Mouse (Mus musculus) heart, embryonic 15.5 days (tissue): ENCODE results near the gene Cd93. TPM values are rescaled to one million over a fixed set of nuclear protein-coding genes. Genes with fewer than 3 reads are reported as not detected.

Experiments used
- ATAC-seq: fragments of 200-750 bp; cut with Nextera tagmentation; replicated peaks from 2 replicates; pipeline ENCODE4 v1.8.0; 2017; ENCODE audit warnings: low read depth, moderate TSS enrichment; ENCODE audit not compliant: insufficient number of reproducible peaks, insufficient read depth, low FRiP score
- H3K27ac ChIP-seq: fragments of 300-500 bp; sonication (generic); 2 replicates; pipeline ENCODE4 v1.5.1; 2015; ENCODE audit warnings: mild to moderate bottlenecking, inconsistent platforms
- H3K27me3 ChIP-seq: fragments of 300-500 bp; sonication (generic); 2 replicates; pipeline ENCODE4 v1.6.1; 2015; ENCODE audit warnings: inconsistent platforms
- H3K36me3 ChIP-seq: fragments of 300-500 bp; sonication (generic); 2 replicates; pipeline ENCODE4 v1.6.1; 2015; ENCODE audit warnings: mild to moderate bottlenecking, inconsistent platforms
- H3K4me1 ChIP-seq: fragments of 300-500 bp; sonication (generic); replicated peaks from 2 replicates; pipeline ENCODE4 v1.6.1; 2015; ENCODE audit warnings: inconsistent platforms
- H3K4me2 ChIP-seq: fragments of 300-500 bp; sonication (generic); 2 replicates; pipeline ENCODE4 v1.6.1; 2015; ENCODE audit warnings: inconsistent platforms, mild to moderate bottlenecking, moderate library complexity
- H3K4me3 ChIP-seq: fragments of 300-500 bp; sonication (generic); 2 replicates; pipeline ENCODE4 v1.5.1; 2015; ENCODE audit warnings: mild to moderate bottlenecking, inconsistent platforms
- H3K9ac ChIP-seq: fragments of 300-500 bp; sonication (generic); 2 replicates; pipeline ENCODE4 v1.6.1; 2015; ENCODE audit warnings: mild to moderate bottlenecking, inconsistent platforms
- H3K9me3 ChIP-seq: fragments of 300-500 bp; sonication (generic); replicated peaks from 2 replicates; pipeline ENCODE4 v1.6.1; 2016; ENCODE audit warnings: inconsistent platforms
- WGBS: fragments of 180-500 bp; shearing (Covaris S2); methylation state at CpG from one replicate; pipeline ENCODE4 v1.1.7; 2015; ENCODE audit warnings: mixed read lengths; 5-methylcytosine and 5-hydroxymethylcytosine counted together
- polyA plus RNA-seq: library from polyadenylated mRNA; unstranded; fragments of >200 nt; fragmentation: Nextera tagmentation; extraction: Ambion mirVana; gene quantifications from 2 replicates; pipeline ENCODE4 v1.2.1, GENCODE M21; 2015

Gene Cd93
- polyA plus RNA-seq, 1 experiment from 2014 or later, result 25.7 TPM

GRCm38 (mm10) chr2:148402227-148402626 is 41.1 kb downstream of the Cd93 start:
- H3K36me3 ChIP-seq, result no peaks in the 10 kb centered on the region
- no peak overlapping the region for H3K4me3 ChIP-seq
- peaks cover 26% of the 10 kb centered on the region for H3K4me1 ChIP-seq
- 70% methylated on average over 1 of the region's 1 CpGs for WGBS
- H3K27ac ChIP-seq, result no peak overlapping the region
- H3K4me2 ChIP-seq, result no peak overlapping the region
- H3K27me3 ChIP-seq, result peaks cover 15% of the 10 kb centered on the region
- H3K9ac ChIP-seq, result no peak overlapping the region
- no peak for ATAC-seq
- H3K9me3 ChIP-seq, result no peaks in the 10 kb centered on the region

- H3K9ac ChIP-seq, result no peak overlapping the region
- WGBS, result 86% methylated on average over 5 of the region's 5 CpGs
- H3K36me3 ChIP-seq, result no peaks in the 10 kb centered on the region
- no peak for ATAC-seq
- H3K27me3 ChIP-seq, result peaks cover 20% of the 10 kb centered on the region
- H3K4me3 ChIP-seq, result no peak overlapping the region
- H3K4me1 ChIP-seq, result peaks cover 30% of the 10 kb centered on the region
- H3K4me2 ChIP-seq, result no peak overlapping the region
- H3K27ac ChIP-seq, result no peak overlapping the region
- H3K9me3 ChIP-seq, result no peaks in the 10 kb centered on the region
These were observed 44.3 kb downstream of the Cd93 start for GRCm38 (mm10) chr2:148398901-148399685.

- no peak for ATAC-seq
- peaks cover 28% of the 10 kb centered on the region for H3K27me3 ChIP-seq
- H3K36me3 ChIP-seq, result no peaks in the 10 kb centered on the region
- 37% methylated on average over 1 of the region's 1 CpGs for WGBS
- no peaks in the 10 kb centered on the region for H3K9me3 ChIP-seq
- no peak overlapping the region for H3K4me3 ChIP-seq
- H3K27ac ChIP-seq, result peak overlapping the region; percentile 8; the same call in 1 of the 2 replicates
- peaks cover 30% of the 10 kb centered on the region for H3K4me1 ChIP-seq
- no peak overlapping the region for H3K9ac ChIP-seq
- H3K4me2 ChIP-seq, result no peak overlapping the region; the same call in 1 of the 2 replicates
These were observed 45.6 kb downstream of the Cd93 start for GRCm38 (mm10) chr2:148397784-148398100.

DNA sequence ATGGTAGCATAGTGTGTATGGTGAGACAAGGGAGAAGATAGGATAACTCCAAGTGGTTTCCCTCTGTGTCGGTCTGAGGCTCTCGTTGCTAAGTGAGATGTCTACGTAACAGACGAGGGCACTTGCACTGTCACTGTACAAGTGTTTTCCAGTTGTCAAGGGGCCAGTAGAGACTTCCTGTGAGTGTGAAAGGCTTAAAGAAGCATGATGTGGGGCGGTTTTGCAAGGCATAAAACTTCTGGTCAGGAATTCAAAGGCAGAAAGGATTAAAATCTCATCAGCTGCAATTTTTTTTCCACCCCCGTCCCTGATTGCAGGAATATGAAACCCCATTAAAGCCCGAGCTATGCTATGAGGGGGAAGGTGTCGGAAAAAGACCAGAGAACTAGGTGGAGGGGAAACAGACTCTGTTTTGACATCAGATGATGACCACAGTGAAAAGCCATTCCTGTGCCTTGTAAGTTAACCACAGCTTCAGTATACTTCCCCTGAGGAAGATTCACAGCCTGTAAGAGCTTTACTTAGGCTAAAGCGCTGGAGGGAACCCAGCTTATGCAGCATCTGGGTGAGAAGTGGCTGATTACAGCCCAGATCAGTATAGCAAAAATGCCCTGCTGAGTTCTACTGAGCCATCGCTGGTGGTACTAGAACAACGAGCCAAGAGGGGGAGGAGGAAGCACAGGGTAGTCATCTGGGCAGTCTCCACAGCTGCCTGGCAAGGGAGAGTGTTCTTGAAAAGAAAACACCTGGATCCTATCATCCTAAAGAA is 46.2 kb downstream of the Cd93 start:
- H3K9me3 ChIP-seq, result no peaks in the 10 kb centered on the region
- no peaks in the 10 kb centered on the region for H3K36me3 ChIP-seq
- no peak overlapping the region for H3K4me3 ChIP-seq
- H3K27ac ChIP-seq, result peak overlapping the region; percentile 8; the same call in 1 of the 2 replicates
- ATAC-seq, result no peak
- H3K4me1 ChIP-seq, result peaks cover 30% of the 10 kb centered on the region
- no peak overlapping the region for H3K9ac ChIP-seq
- 37% methylated on average over 11 of the region's 11 CpGs for WGBS
- H3K27me3 ChIP-seq, result peaks cover 28% of the 10 kb centered on the region
- no peak overlapping the region; the same call in 1 of the 2 replicates for H3K4me2 ChIP-seq

DNA sequence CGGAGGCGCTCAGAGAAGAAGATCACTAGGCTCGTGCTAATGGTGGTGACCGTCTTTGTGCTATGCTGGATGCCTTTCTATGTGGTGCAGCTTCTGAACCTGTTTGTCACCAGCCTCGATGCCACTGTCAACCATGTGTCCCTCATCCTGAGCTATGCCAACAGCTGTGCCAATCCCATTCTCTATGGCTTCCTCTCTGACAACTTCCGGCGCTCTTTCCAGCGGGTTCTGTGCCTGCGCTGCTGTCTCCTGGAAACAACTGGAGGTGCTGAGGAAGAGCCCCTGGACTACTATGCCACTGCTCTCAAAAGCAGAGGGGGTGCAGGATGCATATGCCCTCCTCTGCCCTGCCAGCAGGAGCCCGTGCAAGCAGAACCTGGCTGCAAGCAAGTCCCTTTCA is 47.2 kb downstream of the Cd93 start:
- no peak overlapping the region for H3K9ac ChIP-seq
- H3K27ac ChIP-seq, result no peak overlapping the region
- no peaks in the 10 kb centered on the region for H3K9me3 ChIP-seq
- 69% methylated on average over 10 of the region's 10 CpGs for WGBS
- ATAC-seq, result no peak
- H3K4me3 ChIP-seq, result no peak overlapping the region
- H3K4me2 ChIP-seq, result peak overlapping the region; percentile 99
- peaks cover 28% of the 10 kb centered on the region for H3K27me3 ChIP-seq
- H3K4me1 ChIP-seq, result peaks cover 30% of the 10 kb centered on the region
- no peaks in the 10 kb centered on the region for H3K36me3 ChIP-seq

- no peak within 1 kb of the TSS for H3K27ac ChIP-seq
These were observed 48.0 kb downstream of the Cd93 start, which contains the start of gene Sstr4 for GRCm38 (mm10) chr2:148395131-148396051. Sstr4 (plus strand) TSS chr2:148395344.

DNA sequence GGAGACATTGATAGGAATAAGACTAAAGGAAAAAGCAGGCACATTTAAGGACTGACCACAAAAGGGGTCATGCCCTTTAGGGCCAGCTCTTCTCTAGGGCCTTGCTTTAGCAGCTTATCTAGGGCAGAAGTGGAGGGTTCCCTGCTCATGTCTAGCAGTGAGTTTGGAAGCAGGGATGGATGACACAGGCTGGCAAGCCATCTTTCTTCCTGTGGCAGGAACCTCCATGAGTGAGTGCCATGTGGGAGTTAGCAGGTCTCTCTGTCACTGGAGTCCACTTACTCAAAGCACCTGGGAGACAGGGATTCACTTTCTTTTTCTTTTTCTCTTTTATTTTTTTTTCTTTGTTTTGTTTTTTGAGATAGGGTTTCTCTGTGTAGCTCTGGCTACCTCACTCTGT is 49.5 kb downstream of the Cd93 start:
- no peak overlapping the region for H3K27ac ChIP-seq
- H3K4me3 ChIP-seq, result no peak overlapping the region
- peaks cover 28% of the 10 kb centered on the region for H3K27me3 ChIP-seq
- H3K36me3 ChIP-seq, result no peaks in the 10 kb centered on the region
- H3K4me1 ChIP-seq, result peaks cover 30% of the 10 kb centered on the region
- no peak overlapping the region for H3K9ac ChIP-seq
- no peak overlapping the region for H3K4me2 ChIP-seq
- ATAC-seq, result no peak
- no peaks in the 10 kb centered on the region for H3K9me3 ChIP-seq

More at GRCm38 (mm10) chr2:148395131-148396051, 48.0 kb downstream of the Cd93 start, which contains the start of gene Sstr4:
- no peaks in the 10 kb centered on the region for H3K36me3 ChIP-seq
- no peaks in the 10 kb centered on the region for H3K9me3 ChIP-seq
- peaks cover 28% of the 10 kb centered on the region for H3K27me3 ChIP-seq
- H3K4me2 ChIP-seq, result peak within 1 kb of the TSS; percentile 99
- H3K4me3 ChIP-seq, result peak within 1 kb of the TSS; percentile 59
- ATAC-seq, result peak; percentile 60
- peak within 1 kb of the TSS; percentile 51 for H3K9ac ChIP-seq
- peaks cover 30% of the 10 kb centered on the region for H3K4me1 ChIP-seq
- 4% methylated on average over 83 of the region's 83 CpGs for WGBS

DNA sequence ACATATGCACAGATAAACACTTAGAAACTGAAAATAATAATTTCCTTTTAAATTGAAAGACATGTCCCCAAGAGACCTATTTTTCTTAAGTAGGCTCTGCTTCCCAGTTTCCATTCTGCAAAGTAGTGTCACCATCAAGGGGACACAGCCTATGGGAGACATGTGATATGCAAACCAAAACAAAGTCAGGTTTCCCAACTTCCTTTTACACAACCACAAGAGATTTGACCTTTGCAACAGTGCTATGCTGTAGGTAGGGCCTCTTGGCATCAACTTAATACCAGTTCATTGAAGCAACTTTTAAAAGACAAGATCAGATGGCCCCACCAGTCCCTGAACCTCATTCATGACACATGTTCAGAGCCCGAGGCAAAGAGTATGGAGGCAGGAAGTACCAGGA is 50.2 kb downstream of the Cd93 start:
- 59% methylated on average over 1 of the region's 1 CpGs for WGBS
- no peak overlapping the region for H3K27ac ChIP-seq
- peaks cover 26% of the 10 kb centered on the region for H3K4me1 ChIP-seq

GRCm38 (mm10) chr2:148387652-148388581 is 55.4 kb downstream of the Cd93 start:
- Histone ChIP-seq H3K4me3 (no peak overlapping the region), H3K27me3 (peaks cover 4% of the 10 kb centered on the region; the same call in 1 of the 2 replicates), H3K9ac (no peak overlapping the region), H3K4me2 (no peak overlapping the region), H3K9me3 (no peaks in the 10 kb centered on the region), H3K4me1 (no peaks in the 10 kb centered on the region), H3K27ac (no peak overlapping the region), H3K36me3 (no peaks in the 10 kb centered on the region)
- ATAC-seq, result no peak
- WGBS, result 54% methylated on average over 6 of the region's 6 CpGs

More for the DNA sequence above, 50.2 kb downstream of the Cd93 start:
- no peak overlapping the region for H3K4me2 ChIP-seq
- no peak overlapping the region for H3K9ac ChIP-seq
- H3K27me3 ChIP-seq, result peaks cover 28% of the 10 kb centered on the region
- H3K36me3 ChIP-seq, result no peaks in the 10 kb centered on the region
- no peak overlapping the region for H3K4me3 ChIP-seq
- ATAC-seq, result no peak
- no peaks in the 10 kb centered on the region for H3K9me3 ChIP-seq

DNA sequence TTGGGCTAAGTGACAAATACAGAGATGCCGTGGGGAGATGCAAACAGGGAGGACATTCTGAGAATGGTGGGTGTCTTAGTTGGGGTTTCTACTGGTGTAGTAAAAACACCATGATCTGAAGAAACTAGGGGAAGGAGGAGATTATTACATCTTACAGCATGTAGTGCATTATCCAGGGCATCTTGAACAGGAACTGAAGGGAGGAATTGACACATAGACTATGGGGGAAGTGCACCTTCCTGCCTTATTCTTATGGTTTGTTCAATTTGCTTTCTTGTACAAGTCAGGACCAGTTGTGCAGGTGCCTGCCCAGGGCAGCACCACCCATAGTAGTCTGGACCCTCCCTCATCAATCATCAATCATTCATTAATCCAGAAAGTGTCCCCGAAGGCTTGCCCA is 56.4 kb downstream of the Cd93 start:
- Histone ChIP-seq H3K4me3 (no peak overlapping the region), H3K4me1 (no peaks in the 10 kb centered on the region), H3K27me3 (peaks cover 4% of the 10 kb centered on the region; the same call in 1 of the 2 replicates), H3K9ac (no peak overlapping the region), H3K9me3 (no peaks in the 10 kb centered on the region), H3K4me2 (no peak overlapping the region), H3K36me3 (no peaks in the 10 kb centered on the region), H3K27ac (no peak overlapping the region)
- 80% methylated on average over 2 of the region's 2 CpGs for WGBS
- ATAC-seq, result no peak
